Mouse (Mus musculus): ENCODE data around the gene Olfr266. TPM values are rescaled to one million over a fixed set of nuclear protein-coding genes. Genes with fewer than 3 reads are reported as not detected.

Gene Olfr266
- polyA plus RNA-seq, 1 experiment from 2014 or later: not detected

Other genes with a start within 250 kb of the Olfr266 start
- 17.4 and 19.9 TPM in 2 replicates for gene Lrif1, start 141.3 kb downstream of the Olfr266 start, polyA plus RNA-seq (2015; fragmentation: Nextera tagmentation; extraction: Ambion mirVana)
- gene Cd53, start 36.1 kb downstream of the Olfr266 start, polyA plus RNA-seq (2015; fragmentation: Nextera tagmentation; extraction: Ambion mirVana): 4.4 and 4.8 TPM in 2 replicates
- 18.8 and 22.1 TPM in 2 replicates for gene Kcna3, start 209.9 kb upstream of the Olfr266 start, polyA plus RNA-seq (2015; fragmentation: Nextera tagmentation; extraction: Ambion mirVana)

Data from midbrain, embryonic 15.5 days (tissue).